Mouse (Mus musculus): ENCODE data around the gene Enah. TPM values are rescaled to one million over a fixed set of nuclear protein-coding genes. Genes with fewer than 3 reads are reported as not detected.

Gene Enah
- polyA plus RNA-seq (2014; fragmentation: Nextera tagmentation; extraction: Ambion mirVana): 31.9 and 49.2 TPM in 2 replicates

DNA sequence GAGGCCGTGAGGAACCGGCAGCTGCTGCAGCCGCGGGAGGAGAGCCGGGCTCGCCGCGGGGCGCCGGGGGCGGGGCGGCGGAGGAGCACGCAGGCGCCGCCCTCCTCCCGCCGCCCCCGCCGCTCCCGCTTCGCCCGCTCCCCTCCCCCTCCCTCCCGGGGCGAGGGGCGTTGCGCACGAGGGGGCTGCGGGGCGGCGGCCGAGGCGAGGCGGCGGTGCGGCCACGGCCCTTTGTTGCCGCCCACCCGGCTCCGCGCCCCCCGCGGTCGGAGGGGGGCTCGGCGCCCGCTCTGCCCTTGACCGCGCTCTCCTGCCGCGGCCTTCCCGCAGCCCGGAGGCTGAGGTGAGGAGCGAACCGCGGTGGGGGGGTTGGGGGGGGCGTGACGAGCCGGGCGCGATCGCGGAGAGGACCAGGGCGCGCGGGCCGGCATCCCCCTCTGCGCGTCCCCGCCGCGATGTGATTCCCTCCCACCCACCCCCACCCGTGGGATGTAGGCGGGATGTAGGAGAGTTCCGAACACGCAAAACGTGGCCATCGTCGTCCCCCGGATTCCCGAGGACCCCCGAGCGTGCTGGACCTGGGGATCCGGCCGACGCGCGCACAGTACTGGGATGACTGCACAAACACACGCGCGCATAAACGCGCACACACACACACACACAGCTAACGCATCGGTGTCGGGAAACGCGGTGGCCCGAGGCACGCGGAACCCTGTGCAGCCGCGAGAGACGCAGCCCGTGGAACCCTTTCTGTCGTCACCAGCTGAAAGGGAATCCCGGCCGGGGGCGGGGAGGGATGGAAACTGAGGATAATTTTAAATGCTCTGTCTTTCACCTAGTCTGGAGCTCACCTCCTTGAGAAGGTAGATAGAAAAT is at the start of gene Enah:
TSS of gene Enah (minus strand) at position 65 of the 876 bp plus-strand sequence.
- Histone ChIP-seq H3K4me1 (replicated peaks; ENCODE audit: control insufficient read depth, insufficient read depth, low read length) (no peaks in the 10 kb centered on the region; the same call in 1 of the 2 replicates), H3K27ac (ENCODE audit: low read depth, low read length) (peak within 1 kb of the TSS; percentile 99), H3K9ac (ENCODE audit: low read depth, low read length) (peak within 1 kb of the TSS; percentile 83), H3K4me3 (ENCODE audit: low read depth, low read length) (peak within 1 kb of the TSS; percentile 60), H3K36me3 (ENCODE audit: control insufficient read depth, insufficient read depth, low read length) (no peaks in the 10 kb centered on the region), H3K9me3 (ENCODE audit: control insufficient read depth, low read length) (no peaks in the 10 kb centered on the region), H3K27me3 (ENCODE audit: control insufficient read depth, insufficient read depth, low read length) (no peaks in the 10 kb centered on the region), H3K4me2 (replicated peaks; ENCODE audit: low read depth, low read length) (peak within 1 kb of the TSS; percentile 78)
- WGBS: 1% methylated on average over 71 of the region's 109 CpGs
- DNase-seq (ENCODE audit: low spot score): peak; percentile 92
- peak; percentile 88 for ATAC-seq (ENCODE audit: low FRiP score)

DNA sequence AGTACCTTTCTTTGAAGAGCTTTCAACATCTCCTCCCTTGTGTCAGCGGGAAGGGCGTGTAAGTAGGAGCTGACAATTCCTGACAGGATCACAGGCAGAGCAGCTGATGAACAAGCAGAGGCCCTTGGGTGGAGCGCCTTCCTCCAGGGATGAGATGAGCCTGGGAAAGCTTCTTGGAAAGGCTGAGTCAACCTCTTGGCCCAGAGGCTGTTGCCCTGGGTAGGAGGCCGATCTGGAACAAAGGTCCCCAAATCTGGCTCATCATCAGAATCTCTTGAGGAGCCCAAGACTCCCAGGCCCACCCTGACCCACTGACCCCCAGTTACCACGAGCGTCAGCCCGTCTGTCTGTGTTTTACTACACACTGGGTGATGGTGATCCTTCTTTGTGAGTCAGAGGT is 48.3 kb upstream of the Enah start:
- Histone ChIP-seq H3K27ac (ENCODE audit: low read depth, low read length) (no peak overlapping the region), H3K4me1 (replicated peaks; ENCODE audit: control insufficient read depth, insufficient read depth, low read length) (no peaks in the 10 kb centered on the region), H3K4me2 (replicated peaks; ENCODE audit: low read depth, low read length) (no peak overlapping the region), H3K9ac (ENCODE audit: low read depth, low read length) (no peak overlapping the region), H3K27me3 (ENCODE audit: control insufficient read depth, insufficient read depth, low read length) (no peaks in the 10 kb centered on the region), H3K9me3 (ENCODE audit: control insufficient read depth, low read length) (no peaks in the 10 kb centered on the region), H3K4me3 (ENCODE audit: low read depth, low read length) (no peak overlapping the region), H3K36me3 (ENCODE audit: control insufficient read depth, insufficient read depth, low read length) (no peaks in the 10 kb centered on the region)
- no peak for DNase-seq (ENCODE audit: low spot score)
- WGBS: 85% methylated on average over 7 of the region's 7 CpGs
- no peak for ATAC-seq (ENCODE audit: low FRiP score)

DNA sequence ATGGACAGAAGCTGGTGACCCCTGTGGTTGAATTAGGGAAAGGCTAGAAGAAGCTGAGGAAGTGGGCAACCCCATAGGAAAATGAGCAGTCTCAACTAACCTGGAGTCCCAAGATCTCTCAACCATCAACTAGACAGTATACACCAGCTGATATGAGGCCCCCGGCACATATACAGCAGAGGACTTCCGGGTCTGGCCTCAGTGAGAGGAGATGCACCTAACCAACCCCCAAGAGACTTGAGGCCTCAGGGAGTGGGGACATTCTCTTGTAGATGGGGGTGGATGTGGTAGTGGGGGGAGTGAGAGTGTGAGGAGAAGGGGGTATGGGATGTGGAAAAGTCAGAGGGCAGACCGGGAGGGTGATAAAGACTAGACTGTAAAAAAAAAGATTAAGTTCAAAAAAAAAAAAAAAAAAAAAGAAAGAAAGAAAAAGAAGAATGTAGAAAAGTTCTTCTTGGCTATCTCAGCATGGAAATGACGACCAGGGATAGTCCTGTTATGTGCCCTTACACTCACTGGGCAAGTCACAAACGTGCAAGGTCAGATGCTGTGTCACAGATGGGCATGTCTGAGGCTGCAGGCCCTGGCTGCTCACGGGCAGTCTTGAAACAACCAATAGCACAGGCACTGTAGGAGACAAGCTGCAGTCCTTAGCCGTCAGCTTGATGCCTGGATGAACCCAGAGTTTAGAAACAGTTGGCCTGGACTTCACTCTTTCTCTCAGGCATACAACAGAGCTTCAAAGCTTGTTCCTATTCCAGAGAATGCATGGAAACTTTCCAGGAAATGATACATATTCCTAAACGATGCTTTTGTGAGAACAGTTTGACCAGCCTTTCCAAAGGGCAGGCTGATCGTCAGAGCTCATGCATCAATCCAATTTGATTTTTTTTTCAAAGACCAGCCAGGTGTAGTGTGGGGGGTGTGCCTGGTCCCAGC is 47.0 kb upstream of the Enah start:
- Histone ChIP-seq H3K27ac (ENCODE audit: low read depth, low read length) (no peak overlapping the region), H3K9ac (ENCODE audit: low read depth, low read length) (no peak overlapping the region), H3K9me3 (ENCODE audit: control insufficient read depth, low read length) (no peaks in the 10 kb centered on the region), H3K4me3 (ENCODE audit: low read depth, low read length) (no peak overlapping the region), H3K4me2 (replicated peaks; ENCODE audit: low read depth, low read length) (no peak overlapping the region), H3K27me3 (ENCODE audit: control insufficient read depth, insufficient read depth, low read length) (no peaks in the 10 kb centered on the region; the same call in 1 of the 2 replicates), H3K36me3 (ENCODE audit: control insufficient read depth, insufficient read depth, low read length) (no peaks in the 10 kb centered on the region), H3K4me1 (replicated peaks; ENCODE audit: control insufficient read depth, insufficient read depth, low read length) (no peaks in the 10 kb centered on the region)
- no peak for ATAC-seq (ENCODE audit: low FRiP score)
- DNase-seq (ENCODE audit: low spot score): no peak
- 79% methylated on average over 9 of the region's 9 CpGs for WGBS

GRCm38 (mm10) chr1:182063716-182064115 is 43.9 kb upstream of the Enah start:
- Histone ChIP-seq H3K27ac (ENCODE audit: low read depth, low read length) (no peak overlapping the region), H3K9ac (ENCODE audit: low read depth, low read length) (no peak overlapping the region), H3K4me2 (replicated peaks; ENCODE audit: low read depth, low read length) (no peak overlapping the region), H3K36me3 (ENCODE audit: control insufficient read depth, insufficient read depth, low read length) (no peaks in the 10 kb centered on the region), H3K9me3 (ENCODE audit: control insufficient read depth, low read length) (no peaks in the 10 kb centered on the region), H3K27me3 (ENCODE audit: control insufficient read depth, insufficient read depth, low read length) (no peaks in the 10 kb centered on the region; the same call in 1 of the 2 replicates), H3K4me1 (replicated peaks; ENCODE audit: control insufficient read depth, insufficient read depth, low read length) (no peaks in the 10 kb centered on the region), H3K4me3 (ENCODE audit: low read depth, low read length) (no peak overlapping the region)
- ATAC-seq (ENCODE audit: low FRiP score) (no peak), DNase-seq (ENCODE audit: low spot score) (no peak)
- 76% methylated on average over 8 of the region's 8 CpGs for WGBS

DNA sequence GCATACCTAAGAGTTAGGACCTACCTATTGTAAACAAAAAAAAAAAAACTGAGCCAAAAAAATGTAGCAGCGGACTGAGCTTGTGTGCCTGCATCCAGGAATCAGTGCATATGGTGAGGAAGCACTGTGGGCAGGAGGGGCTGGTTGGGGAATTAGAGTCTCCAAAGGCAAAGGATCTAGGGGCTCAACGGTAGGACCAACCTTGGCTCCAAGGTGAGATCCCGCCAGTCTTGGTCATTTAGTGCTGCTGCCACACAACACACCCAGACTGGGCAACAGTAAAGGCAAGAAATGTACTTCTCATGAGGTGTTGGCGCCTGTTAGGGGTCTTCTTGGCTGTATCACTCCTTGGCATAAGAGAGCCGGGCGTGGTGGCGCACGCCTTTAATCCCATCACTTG is 43.0 kb upstream of the Enah start:
- ATAC-seq (ENCODE audit: low FRiP score) (no peak), DNase-seq (ENCODE audit: low spot score) (no peak)
- H3K36me3 ChIP-seq (ENCODE audit: control insufficient read depth, insufficient read depth, low read length): no peaks in the 10 kb centered on the region
- no peaks in the 10 kb centered on the region for H3K4me1 ChIP-seq (replicated peaks; ENCODE audit: control insufficient read depth, insufficient read depth, low read length)
- H3K27me3 ChIP-seq (ENCODE audit: control insufficient read depth, insufficient read depth, low read length): no peaks in the 10 kb centered on the region; the same call in 1 of the 2 replicates
- H3K4me3 ChIP-seq (ENCODE audit: low read depth, low read length): no peak overlapping the region
- H3K4me2 ChIP-seq (replicated peaks; ENCODE audit: low read depth, low read length): no peak overlapping the region
- H3K9me3 ChIP-seq (ENCODE audit: control insufficient read depth, low read length): no peaks in the 10 kb centered on the region
- no peak overlapping the region for H3K9ac ChIP-seq (ENCODE audit: low read depth, low read length)
- 95% methylated on average over 8 of the region's 8 CpGs for WGBS
- H3K27ac ChIP-seq (ENCODE audit: low read depth, low read length): no peak overlapping the region

- H3K36me3 ChIP-seq (ENCODE audit: control insufficient read depth, insufficient read depth, low read length): no peaks in the 10 kb centered on the region
- DNase-seq (ENCODE audit: low spot score): no peak
- ATAC-seq (ENCODE audit: low FRiP score): no peak
- H3K27me3 ChIP-seq (ENCODE audit: control insufficient read depth, insufficient read depth, low read length): no peaks in the 10 kb centered on the region; the same call in 1 of the 2 replicates
- no peaks in the 10 kb centered on the region for H3K9me3 ChIP-seq (ENCODE audit: control insufficient read depth, low read length)
- no peak overlapping the region for H3K4me3 ChIP-seq (ENCODE audit: low read depth, low read length)
- no peak overlapping the region for H3K4me2 ChIP-seq (replicated peaks; ENCODE audit: low read depth, low read length)
- no peak overlapping the region for H3K27ac ChIP-seq (ENCODE audit: low read depth, low read length)
- H3K9ac ChIP-seq (ENCODE audit: low read depth, low read length): no peak overlapping the region
- WGBS: 89% methylated on average over 4 of the region's 4 CpGs
- H3K4me1 ChIP-seq (replicated peaks; ENCODE audit: control insufficient read depth, insufficient read depth, low read length): no peaks in the 10 kb centered on the region
Measured at GRCm38 (mm10) chr1:182061203-182061602, 41.4 kb upstream of the Enah start.

GRCm38 (mm10) chr1:182059806-182060205 is 40.0 kb upstream of the Enah start:
- WGBS: 85% methylated on average over 5 of the region's 5 CpGs
- Histone ChIP-seq H3K9ac (ENCODE audit: low read depth, low read length) (no peak overlapping the region), H3K4me2 (replicated peaks; ENCODE audit: low read depth, low read length) (no peak overlapping the region), H3K4me1 (replicated peaks; ENCODE audit: control insufficient read depth, insufficient read depth, low read length) (0 out of 2 replicates have a peak, but pooled peaks cover 2% of the 10 kb centered on the region), H3K9me3 (ENCODE audit: control insufficient read depth, low read length) (no peaks in the 10 kb centered on the region), H3K4me3 (ENCODE audit: low read depth, low read length) (no peak overlapping the region), H3K27ac (ENCODE audit: low read depth, low read length) (no peak overlapping the region), H3K27me3 (ENCODE audit: control insufficient read depth, insufficient read depth, low read length) (no peaks in the 10 kb centered on the region; the same call in 1 of the 2 replicates), H3K36me3 (ENCODE audit: control insufficient read depth, insufficient read depth, low read length) (no peaks in the 10 kb centered on the region)
- DNase-seq (ENCODE audit: low spot score): no peak
- ATAC-seq (ENCODE audit: low FRiP score): no peak

DNA sequence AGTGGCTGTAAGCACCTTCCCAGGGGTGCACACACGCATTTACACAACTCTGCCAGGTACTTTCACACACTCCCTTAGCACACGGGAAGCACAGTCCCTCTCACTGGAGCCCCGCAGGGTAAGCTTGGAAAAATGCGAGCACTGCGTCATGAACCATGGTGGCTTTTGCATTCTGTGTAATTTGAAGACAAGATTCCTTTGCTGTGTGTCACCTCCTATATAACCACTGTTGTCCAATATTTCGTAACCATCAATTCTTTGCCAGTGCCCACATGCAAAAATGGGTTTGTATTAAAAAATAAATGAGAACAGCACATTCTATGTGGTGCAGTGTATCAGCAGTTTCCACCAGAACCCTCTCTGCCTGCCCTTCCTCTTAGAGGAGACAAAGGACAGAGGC is 38.2 kb upstream of the Enah start:
- 0 out of 2 replicates have a peak, but pooled peaks cover 2% of the 10 kb centered on the region for H3K4me1 ChIP-seq (replicated peaks; ENCODE audit: control insufficient read depth, insufficient read depth, low read length)
- 81% methylated on average over 6 of the region's 6 CpGs for WGBS
- no peaks in the 10 kb centered on the region; the same call in 1 of the 2 replicates for H3K27me3 ChIP-seq (ENCODE audit: control insufficient read depth, insufficient read depth, low read length)
- no peak for DNase-seq (ENCODE audit: low spot score)
- no peak overlapping the region for H3K4me3 ChIP-seq (ENCODE audit: low read depth, low read length)
- H3K9me3 ChIP-seq (ENCODE audit: control insufficient read depth, low read length): no peaks in the 10 kb centered on the region
- no peak overlapping the region for H3K9ac ChIP-seq (ENCODE audit: low read depth, low read length)
- ATAC-seq (ENCODE audit: low FRiP score): no peak
- no peak overlapping the region for H3K4me2 ChIP-seq (replicated peaks; ENCODE audit: low read depth, low read length)
- H3K27ac ChIP-seq (ENCODE audit: low read depth, low read length): no peak overlapping the region
- H3K36me3 ChIP-seq (ENCODE audit: control insufficient read depth, insufficient read depth, low read length): no peaks in the 10 kb centered on the region
